Mouse (Mus musculus) inflammation-experienced regulatory T-cells, adult 6 months (primary cell): Measurements from ENCODE around the gene Kirrel3. TPM values are rescaled to one million over a fixed set of nuclear protein-coding genes. Genes with fewer than 3 reads are reported as not detected.

Experiments
- ATAC-seq: one replicate; pipeline ENCODE4 v1.8.0; 2017
- polyA plus RNA-seq, 3 experiments: library from polyadenylated mRNA; unstranded; fragments of 100-300 nt; shearing (Covaris generic); gene quantifications; one replicate each; pipeline ENCODE4 v1.2.1; 2017

Gene Kirrel3
- polyA plus RNA-seq, 3 experiments from 2014 or later: 0.15 to 0.65 (median 0.54) TPM

DNA sequence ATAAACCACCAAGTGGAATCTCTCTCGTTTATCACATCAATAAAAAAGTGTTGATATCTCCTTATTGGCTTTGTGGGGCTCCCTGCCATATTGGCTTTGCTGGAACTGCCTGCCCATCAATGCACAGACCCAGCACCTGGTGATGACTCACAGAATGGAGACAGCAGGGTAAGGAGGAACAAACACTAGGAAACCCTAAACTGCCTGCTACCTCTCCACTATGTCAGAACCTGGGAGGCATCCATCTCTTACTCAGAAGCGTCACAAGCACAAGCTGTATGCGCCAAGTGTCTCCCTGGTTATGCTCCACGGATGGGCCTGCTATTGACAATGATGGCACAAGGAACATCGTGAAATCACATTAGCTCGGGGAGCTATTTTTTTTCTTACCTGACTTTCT, 33.2 kb downstream of the Kirrel3 start:
- no peak for ATAC-seq

DNA sequence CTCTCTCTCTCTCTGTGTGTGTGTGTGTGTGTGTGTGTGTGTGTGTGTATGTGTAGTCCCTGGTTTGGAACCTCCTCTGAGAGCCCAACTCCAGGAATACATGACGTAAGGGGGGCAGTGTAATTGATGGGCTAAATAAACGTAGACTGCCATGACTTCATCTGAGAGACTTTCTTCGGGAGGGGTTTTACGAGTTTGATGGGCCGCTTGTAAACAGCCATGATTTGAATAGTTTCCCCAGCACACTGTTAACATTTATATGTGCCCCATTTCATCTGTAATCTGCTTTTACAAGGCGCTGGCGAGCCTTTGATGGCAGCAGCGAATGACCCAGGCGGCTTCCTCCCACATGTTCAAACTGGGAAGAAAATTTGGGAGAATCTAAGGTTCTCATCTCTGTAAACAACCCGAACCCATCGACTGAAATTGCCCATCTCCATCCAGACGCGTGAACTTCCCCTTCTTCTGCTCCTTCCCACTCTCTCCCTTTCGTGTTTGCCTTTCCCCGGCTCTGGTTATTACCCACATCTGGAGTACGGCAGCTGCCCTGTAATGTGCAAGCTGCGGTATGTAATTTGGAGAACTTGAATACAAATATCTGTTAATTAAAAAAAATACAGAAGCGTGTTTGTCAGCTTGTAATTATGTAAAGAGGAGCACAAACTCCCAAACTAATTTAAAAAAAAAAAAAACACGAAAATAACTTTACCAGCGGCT, 34.7 kb downstream of the Kirrel3 start:
- ATAC-seq: no peak

DNA sequence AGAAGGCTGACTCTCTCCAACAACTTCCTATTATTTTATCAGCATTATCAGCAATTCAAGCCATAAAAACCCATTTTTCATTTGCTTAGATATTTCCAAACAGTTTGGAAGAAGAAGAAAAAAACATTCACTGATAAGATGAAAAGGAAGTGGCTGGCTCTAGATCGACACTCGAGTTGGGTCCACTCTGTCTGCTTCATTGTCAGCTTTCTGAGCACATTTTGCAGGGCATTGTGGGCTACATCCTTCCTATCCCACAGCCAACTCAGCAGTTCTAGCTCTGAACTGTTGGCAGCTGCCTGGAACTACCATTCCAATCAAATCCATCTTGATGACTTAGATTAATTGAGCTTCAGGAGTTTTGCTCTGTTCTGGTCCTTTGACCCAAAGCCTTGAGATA, 40.0 kb downstream of the Kirrel3 start:
- no peak for ATAC-seq

DNA sequence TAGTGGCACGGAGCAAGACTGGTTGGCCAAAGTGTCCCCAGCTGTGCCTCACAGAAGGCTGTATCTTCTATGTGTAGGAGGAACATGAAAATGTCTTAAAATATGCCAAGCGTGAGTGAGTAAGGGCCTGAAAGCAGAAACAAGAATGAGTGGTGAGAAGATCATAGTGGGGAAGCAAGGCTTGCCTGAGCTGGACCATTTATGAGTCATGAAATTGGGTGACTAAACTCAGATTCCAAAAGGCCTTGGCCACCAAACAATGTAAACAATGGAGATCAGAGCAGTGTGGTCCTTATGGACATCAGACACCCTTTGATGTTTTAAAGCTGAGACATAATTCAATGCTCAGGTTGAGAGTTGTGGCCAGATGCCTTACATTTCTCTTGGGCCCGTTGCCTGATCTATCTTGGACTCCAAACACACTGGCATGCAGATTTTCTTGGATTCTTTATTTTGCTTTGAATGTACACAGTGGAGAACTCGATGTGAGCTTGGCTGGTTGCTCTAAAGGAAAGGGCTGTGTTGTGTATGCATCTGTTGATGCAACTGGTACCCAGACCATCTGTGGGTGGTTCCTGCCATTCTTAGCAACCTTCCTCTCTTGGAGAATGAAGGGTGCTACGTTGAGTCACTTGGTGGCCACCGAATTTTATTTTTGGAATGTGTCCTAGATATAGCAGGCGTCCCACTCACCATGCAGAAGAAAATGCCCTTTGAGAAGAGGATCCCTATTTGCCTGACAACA, 53.1 kb downstream of the Kirrel3 start:
- ATAC-seq: no peak

DNA sequence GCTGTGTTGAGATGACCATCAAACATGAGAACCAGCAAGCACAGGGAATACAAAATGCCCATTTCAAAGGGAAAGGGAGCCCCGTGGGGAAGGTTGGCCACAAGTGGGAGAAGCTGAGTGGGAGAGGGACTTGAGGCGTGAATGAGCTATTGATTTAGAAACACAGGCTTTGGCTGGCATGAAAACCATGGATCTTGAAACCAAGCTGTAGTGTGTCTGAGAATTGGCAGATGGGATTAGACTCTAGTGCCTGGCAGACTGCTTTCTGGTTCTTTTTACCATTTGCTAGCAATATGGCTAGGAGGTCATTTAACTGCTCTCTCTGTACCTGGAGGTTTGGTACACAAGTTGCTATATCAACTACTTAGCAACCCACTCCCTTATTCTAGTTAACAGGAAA, 56.2 kb downstream of the Kirrel3 start:
- ATAC-seq: no peak

DNA sequence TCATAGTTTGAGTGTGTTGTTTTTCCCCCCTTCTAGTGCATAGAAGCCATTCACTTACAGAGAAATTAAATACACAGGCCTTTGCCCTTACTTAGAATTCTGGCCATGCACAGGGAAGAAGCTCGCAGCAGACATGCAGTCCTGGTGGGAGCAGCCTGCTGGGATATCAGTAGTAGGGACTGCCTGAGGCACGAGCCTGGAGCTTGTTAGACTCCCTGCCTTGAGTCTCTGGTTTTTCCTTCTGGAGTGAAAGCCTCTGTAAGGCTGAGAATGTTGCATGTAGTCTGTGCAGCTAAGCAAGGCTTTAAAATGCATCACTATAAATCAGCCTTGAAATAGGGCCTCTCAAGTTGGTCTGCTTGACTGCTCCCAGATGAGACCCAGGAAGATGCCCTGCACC, 70.0 kb downstream of the Kirrel3 start:
- no peak for ATAC-seq

DNA sequence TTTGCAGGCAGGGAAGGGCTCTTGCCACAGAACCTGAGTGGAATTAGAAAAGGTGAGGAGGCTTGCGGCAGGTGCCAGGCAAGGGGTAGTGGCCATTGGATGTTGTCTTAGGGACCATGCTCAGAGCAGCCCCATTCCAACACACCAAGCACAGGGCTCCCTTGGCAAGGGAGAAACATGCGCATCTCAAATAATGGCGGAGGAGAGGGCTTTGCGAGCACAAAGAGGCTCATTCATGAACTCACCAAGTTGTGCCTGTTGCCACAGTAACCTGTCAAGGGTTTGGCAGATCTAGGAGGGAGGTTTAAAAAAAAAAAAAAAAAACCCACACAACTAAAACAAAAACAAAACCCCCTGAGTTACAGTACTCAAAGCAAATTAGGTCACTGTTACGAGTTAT, 72.2 kb downstream of the Kirrel3 start:
- no peak for ATAC-seq

DNA sequence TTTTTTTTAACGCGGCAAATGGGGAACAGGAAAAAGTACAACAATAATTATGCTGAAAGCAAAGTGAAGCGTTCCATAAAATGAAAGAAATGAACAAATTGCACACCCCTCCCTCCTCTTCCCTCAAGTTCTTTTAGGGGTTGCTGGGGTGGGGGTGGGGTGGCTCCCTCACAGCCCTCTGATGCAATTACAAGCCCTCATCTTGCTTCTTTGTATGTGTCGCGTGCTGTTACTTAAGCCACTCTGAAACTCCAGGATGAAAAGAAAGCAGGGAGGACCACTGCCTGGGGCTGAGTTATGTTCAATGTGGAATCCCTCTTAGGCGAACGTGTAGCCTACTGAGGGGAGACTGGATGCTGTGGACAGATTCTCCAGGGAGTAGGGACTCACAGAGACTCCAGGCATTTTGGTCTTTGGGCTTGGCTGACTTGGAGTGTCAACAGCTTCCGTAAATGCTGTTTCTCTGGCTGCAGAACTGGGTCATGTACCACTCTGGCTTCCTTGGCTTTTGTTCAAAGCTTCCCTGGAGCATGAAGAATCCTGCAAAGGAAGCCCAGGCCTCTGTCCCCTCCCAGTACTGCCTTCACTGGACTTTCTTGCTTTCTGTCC, 72.7 kb downstream of the Kirrel3 start:
- ATAC-seq: no peak

DNA sequence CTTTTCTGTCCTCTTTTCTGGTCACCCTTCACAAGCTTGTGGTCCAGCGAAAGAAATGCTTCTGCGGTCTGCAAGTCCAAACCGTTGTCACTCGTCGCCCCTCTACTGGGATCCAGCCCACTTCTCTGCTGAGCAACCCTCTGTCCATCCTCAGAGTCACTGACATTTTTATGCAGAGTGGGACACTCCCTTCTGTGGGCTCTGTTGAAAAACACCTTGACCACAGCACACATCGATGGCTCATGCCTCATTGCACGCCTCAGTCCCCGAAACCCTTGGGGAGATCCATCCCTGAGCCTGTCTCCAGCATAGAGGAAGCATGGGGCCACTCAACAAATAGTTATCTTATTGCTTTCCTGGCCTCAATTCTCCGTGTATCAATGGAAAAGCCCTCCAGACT, 73.4 kb downstream of the Kirrel3 start:
- no peak for ATAC-seq

DNA sequence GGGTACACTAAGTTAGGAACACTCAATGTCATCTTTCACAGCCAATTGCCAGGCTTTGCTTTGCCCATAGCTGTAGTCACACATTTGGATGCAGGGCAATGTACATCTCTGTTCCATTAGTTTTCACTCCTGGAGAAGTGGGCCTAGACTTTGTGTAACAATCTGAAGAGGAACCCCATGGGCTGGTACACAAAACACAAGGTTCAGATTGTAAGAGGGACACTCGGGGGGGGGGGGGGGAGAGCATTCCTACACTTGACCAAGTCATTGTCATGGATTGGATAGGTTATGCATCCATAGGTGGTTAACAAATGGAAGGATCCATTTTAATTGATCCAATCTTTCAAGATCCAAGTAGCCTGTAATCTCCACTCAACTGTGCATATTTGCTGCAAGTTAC, 75.6 kb downstream of the Kirrel3 start:
- no peak for ATAC-seq

DNA sequence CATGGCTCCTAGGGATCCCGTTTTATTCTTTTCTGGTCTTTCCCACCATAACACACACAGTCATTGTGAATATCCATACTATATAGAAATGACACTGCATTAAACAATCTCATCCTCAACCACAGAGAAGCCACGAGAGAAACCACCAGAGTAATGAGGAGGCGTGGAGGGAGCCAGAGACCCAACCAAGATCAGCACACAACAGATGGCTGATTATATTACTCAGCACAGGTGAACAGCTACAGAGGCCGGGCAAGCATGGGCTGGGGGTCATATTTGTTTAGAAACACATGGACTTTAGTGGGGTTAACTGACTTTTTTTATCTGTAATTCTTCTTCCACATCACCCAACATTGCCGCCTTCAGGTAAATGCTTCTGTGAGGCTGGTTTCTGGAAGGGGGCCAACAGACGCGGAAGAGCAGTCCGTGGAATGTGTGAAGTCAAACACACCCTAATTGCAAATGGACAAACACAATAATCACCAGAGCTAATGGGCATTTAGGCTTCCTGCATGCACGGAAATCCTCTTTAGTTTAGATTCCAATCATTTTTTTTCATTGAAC, 76.8 kb downstream of the Kirrel3 start:
- ATAC-seq: no peak

DNA sequence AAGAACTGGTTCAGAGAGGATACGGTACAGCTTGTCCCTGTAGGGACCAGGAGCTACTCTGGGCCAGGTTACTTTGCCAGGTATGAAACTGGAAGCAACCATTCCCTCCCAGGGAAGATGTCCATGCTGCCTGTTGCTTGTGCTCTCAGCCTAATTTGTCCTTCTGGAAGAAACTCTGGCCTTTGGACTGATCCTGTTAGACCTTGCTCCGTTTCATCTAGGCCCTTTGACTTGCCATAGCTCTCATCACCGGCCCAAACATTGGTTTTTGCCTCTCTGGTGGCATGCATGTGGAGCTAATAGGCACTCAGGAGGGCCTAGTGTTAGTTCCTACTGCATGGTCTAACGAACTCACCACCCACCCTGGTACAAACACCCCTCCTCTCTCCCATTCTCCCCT, 88.2 kb downstream of the Kirrel3 start:
- ATAC-seq: no peak

DNA sequence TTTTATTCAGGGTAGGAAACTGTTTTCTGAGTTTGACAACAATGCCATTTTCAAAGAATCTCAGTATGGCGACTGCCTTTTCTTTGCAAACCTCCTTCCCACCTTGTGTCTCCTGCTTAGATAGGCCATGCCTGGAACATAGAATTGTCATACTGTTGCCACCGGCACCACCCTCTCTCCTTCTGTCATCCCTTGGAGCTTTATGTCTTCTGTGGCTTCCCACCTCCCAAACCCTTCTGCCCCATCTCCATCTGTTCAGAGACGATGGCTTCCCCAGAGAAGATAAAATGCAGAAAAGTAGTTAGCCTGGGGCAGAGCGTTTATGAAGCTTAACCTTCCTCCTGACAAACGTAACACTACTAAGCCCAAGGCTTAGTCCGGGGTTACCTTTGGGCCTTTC, 88.9 kb downstream of the Kirrel3 start:
- no peak for ATAC-seq

DNA sequence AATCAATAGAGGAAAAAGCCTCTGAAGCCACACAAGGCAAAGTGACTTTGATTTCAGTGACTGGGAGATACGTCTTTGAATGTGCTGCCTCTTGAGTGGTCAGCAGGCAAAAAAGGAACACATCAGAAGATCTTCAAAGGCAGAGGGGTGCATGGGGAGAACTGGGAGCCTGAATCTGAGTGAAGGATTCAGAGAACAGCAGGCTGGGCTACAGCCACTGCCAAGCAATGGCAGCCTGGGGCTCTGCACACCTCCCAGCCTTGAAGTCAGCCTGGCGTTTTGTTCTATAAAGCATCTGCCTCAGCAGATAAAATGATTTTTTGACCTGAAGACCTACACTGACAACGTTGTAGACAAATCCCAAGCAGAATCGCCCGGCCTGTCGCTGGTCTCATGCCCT, 93.5 kb downstream of the Kirrel3 start:
- no peak for ATAC-seq

DNA sequence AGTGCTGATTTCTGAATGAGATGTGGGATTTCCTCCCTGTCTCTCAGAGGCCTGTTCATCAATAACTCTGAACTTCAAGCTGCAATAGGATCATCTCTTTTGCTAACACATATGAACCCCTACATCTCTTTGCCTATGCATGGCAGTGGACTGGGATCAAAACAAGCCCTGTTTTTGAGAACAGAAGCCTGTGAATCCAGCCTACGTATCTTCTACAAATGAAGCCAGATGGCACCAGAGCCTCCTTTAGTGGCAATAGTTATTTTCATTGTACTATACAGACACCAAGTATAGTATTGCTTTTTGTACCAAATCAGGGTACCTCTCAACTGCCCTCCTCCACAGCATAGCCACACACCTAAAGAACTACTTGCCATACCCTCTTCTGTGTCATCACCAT, 94.4 kb downstream of the Kirrel3 start:
- ATAC-seq: no peak

DNA sequence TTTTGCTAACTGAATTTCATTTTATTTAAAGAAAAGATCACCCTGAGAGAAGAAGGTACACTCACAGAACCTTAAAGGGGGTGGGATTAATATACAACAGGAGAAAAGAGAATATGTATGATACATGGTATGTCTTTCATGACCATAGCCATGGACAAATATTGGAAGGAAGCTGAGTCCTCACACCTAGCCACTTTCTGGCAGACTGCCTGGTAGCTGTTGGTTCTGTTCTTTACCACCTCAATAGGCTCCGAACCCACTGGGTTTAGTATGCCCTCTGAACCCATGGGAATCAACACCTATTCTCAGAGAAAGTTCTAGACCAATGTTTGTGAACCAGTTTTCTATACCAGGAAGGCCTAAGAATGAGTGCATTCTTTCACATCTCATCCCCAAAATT, 96.8 kb downstream of the Kirrel3 start:
- ATAC-seq: no peak

DNA sequence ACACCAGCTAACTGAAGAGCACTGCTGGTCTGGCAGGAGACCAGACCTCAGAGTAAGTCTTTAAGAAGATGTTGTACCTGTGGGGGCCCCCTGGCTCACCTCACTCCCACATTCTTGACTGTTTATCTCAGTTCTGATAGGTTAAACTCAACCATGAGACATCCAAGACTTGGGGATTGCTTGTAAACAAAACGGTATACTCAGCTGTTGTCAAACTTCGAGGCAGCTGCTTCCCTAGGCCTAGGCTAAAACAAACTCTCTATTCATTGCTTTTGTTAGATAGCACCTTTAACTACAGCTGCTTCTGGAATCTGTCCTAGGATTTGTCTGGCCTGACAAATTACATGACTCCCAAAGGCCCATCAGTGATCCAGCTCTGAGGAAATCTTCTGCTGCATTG, 99.8 kb downstream of the Kirrel3 start:
- ATAC-seq: no peak

DNA sequence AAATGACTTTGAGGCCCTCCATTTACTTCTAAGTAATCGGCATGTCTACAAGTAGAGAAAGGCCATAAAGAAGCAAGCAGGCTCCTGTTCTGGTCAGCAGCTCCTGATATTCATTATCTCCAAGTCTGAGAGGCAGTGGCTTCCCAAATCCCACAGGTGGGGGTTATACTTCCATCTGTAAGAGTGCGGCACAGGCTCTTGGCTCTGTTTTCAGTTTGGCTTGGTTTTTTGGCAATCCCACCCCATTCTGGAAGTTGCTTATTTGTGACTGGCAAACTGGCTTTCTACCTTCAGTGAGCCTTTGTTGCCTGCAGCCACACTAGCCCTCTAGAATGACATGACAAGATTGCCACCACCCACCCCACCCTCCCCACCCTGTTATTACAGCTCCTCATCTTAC, 100.4 kb downstream of the Kirrel3 start:
- no peak for ATAC-seq

DNA sequence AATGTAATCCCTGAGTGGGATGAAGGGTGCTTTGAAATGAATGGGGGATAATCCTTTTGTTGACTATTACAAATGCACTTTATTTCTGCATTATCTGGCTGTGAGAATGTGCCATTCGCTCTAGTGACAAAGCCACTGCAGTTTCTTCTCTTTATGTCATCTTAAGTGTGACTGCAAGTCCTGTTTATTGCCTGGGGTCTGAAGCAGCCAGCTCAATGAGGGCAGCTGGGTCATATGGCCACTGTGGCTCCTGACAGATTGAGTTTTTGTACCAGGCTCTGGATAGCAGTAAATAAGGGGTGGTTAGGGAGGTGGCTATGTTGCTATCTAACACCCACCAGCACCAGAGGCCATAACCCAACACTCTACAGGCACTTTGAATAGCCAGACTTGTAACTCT, 104.1 kb downstream of the Kirrel3 start:
- ATAC-seq: no peak

DNA sequence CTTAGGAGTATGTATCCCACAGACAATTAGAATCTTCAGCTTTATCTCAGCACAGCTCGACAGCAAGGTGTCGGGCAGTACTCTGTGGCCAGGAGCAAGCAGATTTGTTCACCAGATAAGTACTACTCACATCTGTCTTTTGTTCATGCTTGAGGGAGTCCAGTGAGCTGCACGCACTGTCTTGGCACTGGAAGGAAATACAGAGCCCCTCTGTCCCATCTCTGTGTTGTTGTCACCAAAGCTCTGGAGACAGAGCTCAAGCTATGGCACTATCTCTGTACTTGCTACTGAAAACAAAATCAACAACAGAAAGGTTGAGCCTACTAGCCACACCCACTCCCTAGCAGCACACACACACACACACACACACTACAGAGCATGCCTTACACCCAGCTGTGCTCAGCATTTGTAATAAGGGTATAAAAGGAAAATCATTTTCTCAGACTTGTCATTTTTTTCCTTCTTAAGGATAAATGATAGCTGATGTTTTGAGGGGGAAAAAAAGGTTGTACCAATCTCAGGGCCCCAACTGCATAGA, 106.4 kb downstream of the Kirrel3 start:
- ATAC-seq: no peak

DNA sequence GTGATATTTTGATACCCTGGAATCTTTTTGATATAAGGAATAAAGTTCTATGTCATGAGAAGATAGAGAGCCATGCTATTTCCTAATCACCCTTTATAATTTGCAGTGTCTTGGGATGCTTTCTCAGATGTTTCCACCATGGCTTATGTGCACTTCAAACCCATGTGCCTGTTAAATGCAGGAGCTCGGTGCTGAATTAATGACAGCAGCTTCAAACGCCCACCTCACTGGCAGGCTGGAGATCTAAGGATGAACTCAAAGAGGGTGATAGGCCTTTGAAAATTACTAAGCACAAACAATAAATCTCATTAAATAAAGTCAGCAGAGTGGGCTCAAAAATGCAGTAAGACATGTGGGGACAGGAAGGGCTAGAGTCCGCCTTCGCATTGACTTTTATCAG, 108.2 kb downstream of the Kirrel3 start:
- ATAC-seq: no peak

DNA sequence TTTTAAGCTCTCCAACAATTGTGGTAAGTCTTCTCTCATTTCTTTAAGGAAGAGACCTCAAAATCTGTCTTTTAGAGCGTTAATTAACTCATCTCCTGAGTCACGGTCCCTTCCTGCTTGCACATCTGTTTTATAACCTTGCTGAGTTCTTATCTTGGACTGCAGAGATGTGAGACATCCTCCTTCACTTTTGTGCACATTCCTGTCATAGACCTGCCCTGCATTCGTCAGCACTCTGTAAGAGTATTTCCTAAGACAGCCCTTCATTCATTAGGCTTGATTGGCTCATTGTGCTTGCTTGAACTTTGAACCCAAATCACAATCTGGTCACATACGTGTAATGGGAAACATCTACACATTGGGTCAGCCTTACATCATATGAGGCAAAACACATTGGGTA, 114.6 kb downstream of the Kirrel3 start:
- ATAC-seq: no peak

DNA sequence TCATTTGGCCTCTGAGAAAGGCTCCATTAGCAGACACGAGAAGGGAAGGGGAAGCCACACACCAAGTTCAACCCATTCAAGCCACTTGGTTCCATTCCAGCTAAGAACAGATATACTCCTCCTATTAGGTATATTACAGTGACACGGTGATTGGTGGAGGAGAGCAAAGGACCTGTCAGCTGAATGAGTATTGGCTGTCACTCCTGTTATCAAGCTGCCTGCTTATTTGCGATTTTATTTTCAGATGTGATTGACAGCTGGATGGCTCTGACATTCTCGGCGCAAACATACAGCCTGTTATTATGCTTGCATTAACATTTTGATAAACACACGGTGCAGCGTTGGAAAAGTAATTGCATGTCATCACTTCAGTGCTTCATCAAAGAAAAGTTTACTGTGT, 118.1 kb downstream of the Kirrel3 start:
- ATAC-seq: no peak

DNA sequence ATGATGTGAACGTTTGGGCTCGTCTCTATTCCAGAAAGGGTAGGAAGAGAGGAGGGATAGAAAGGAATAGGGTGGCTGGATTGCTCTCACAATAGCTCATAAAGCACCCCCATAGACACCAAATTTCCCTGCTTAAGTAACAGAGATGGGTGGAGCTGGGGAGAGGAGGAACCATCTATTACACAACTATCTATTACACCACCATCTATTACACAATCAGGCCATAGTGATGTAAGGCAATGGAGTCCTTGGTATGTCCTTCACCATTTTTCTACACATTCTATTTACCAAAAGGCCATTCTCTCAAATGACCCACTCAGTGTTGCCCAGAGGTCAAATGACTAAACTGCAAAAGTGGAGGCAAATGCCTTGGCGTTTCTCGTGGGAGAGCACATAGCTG, 119.2 kb downstream of the Kirrel3 start:
- no peak for ATAC-seq
